ENCODE assay signal across 13 mouse cellular contexts in the genomic region with DNA sequence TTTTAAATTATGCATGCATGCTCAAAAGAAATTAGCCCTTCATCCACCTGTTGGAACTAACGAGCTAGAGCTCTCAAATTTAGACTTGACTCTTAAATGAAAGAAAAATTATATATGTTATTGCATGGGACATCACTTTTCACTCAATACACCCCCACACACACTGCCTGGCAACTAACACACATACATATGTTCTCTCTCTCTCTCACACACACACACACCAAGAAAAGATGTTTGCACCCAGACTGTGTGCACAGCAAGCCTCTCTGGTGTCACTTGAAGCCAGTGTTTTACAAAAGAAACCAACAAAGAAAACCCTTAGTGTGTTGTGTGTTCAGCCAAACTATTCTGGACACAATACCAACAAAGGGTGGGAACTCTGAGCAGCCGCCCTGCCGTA.
DNase-seq lines count a peak whose midpoint lies in the region; ATAC-seq lines count a peak whose summit lies in the region.
"Had no signal": no experiment of that assay in that cellular context is flagged by ENCODE, and none has a peak within 500 bp of the region (broad histone marks: within the 10 kb centered on the region; RNA-seq: fewer than 3 reads in every experiment).

No protein-coding gene starts in this region.

- 80% methylated on average over 3 of the region's 3 CpGs for whole genome bisulfite sequencing in limb, embryonic 13.5 days
- 85% methylated on average over 3 of the region's 3 CpGs for WGBS in limb, embryonic 10.5 days
- WGBS in embryonic facial prominence, embryonic 15.5 days = 66% methylated on average over 3 of the region's 3 CpGs
- 51% methylated on average over 3 of the region's 3 CpGs for WGBS in hindbrain, embryonic 13.5 days

- H3K4me3 ChIP-seq in limb, embryonic 13.5 days = no peak overlapping the region
- no peak overlapping the region for H3K4me3 ChIP-seq in limb, embryonic 10.5 days
- H3K4me3 ChIP-seq in embryonic facial prominence, embryonic 15.5 days (replicated peaks) = no peak overlapping the region
- no peak overlapping the region for H3K4me3 ChIP-seq in hindbrain, embryonic 13.5 days
- H3K4me3 ChIP-seq: embryonic facial prominence, embryonic 12.5 days; intestine, embryonic 15.5 days; megakaryocyte, embryonic 14.5 days had no signal

- 0 out of 2 replicates have a peak overlapping the region, but pooled peaks have one; percentile 28 for H3K27ac ChIP-seq in limb, embryonic 13.5 days
- H3K27ac ChIP-seq in limb, embryonic 10.5 days = no peak overlapping the region; the same call in 1 of the 2 replicates
- H3K27ac ChIP-seq in embryonic facial prominence, embryonic 15.5 days (replicated peaks) = 0 out of 2 replicates have a peak overlapping the region, but pooled peaks have one; percentile 18
- no peak overlapping the region for H3K27ac ChIP-seq in hindbrain, embryonic 13.5 days
- H3K27ac ChIP-seq: embryonic facial prominence, embryonic 12.5 days; intestine, embryonic 15.5 days had no signal

- no peak overlapping the region for H3K9ac ChIP-seq in limb, embryonic 13.5 days
- H3K9ac ChIP-seq in embryonic facial prominence, embryonic 15.5 days = no peak overlapping the region
- no peak overlapping the region for H3K9ac ChIP-seq in hindbrain, embryonic 13.5 days
- H3K9ac ChIP-seq: embryonic facial prominence, embryonic 12.5 days; intestine, embryonic 15.5 days had no signal

- H3K4me1 ChIP-seq in limb, embryonic 13.5 days = peaks cover 32% of the 10 kb centered on the region
- H3K4me1 ChIP-seq in limb, embryonic 10.5 days = peaks cover 37% of the 10 kb centered on the region
- peaks cover 23% of the 10 kb centered on the region for H3K4me1 ChIP-seq in embryonic facial prominence, embryonic 15.5 days
- no peaks in the 10 kb centered on the region for H3K4me1 ChIP-seq in hindbrain, embryonic 13.5 days (replicated peaks)
- H3K4me1 ChIP-seq: megakaryocyte, embryonic 14.5 days had no signal

- H3K4me2 ChIP-seq in limb, embryonic 13.5 days (replicated peaks) = no peak overlapping the region; the same call in 1 of the 2 replicates
- H3K4me2 ChIP-seq in embryonic facial prominence, embryonic 15.5 days (replicated peaks) = no peak overlapping the region
- H3K4me2 ChIP-seq in hindbrain, embryonic 13.5 days = no peak overlapping the region
- H3K4me2 ChIP-seq: embryonic facial prominence, embryonic 12.5 days; intestine, embryonic 15.5 days; liver, embryonic 11.5 days had no signal

- H3K9me3 ChIP-seq in limb, embryonic 13.5 days = 0 out of 2 replicates have a peak, but pooled peaks cover 4% of the 10 kb centered on the region
- no peaks in the 10 kb centered on the region for H3K9me3 ChIP-seq in limb, embryonic 10.5 days (replicated peaks)
- no peaks in the 10 kb centered on the region for H3K9me3 ChIP-seq in embryonic facial prominence, embryonic 15.5 days (replicated peaks)
- no peaks in the 10 kb centered on the region for H3K9me3 ChIP-seq in hindbrain, embryonic 13.5 days
- H3K9me3 ChIP-seq: embryonic facial prominence, embryonic 12.5 days; intestine, embryonic 15.5 days had no signal

- no peaks in the 10 kb centered on the region for H3K36me3 ChIP-seq in limb, embryonic 13.5 days
- H3K36me3 ChIP-seq in limb, embryonic 10.5 days = no peaks in the 10 kb centered on the region
- H3K36me3 ChIP-seq in embryonic facial prominence, embryonic 15.5 days = no peaks in the 10 kb centered on the region
- H3K36me3 ChIP-seq in hindbrain, embryonic 13.5 days = no peaks in the 10 kb centered on the region
- H3K36me3 ChIP-seq: embryonic facial prominence, embryonic 12.5 days; intestine, embryonic 15.5 days had no signal

- DNase-seq in limb, embryonic 10.5 days (ENCODE audit: low spot score) = no peak
- DNase-seq in naive thymus-derived CD4-positive, alpha-beta T cell, adult 2 months (ENCODE audit: low read depth) = peak; percentile 6
- DNase-seq in right cerebral cortex, adult 2 months (ENCODE audit: low spot score in 2 of 2) = no peak
- DNase-seq in lung, postnatal 14 days = no peak

- no peaks in the 10 kb centered on the region for H3K27me3 ChIP-seq in limb, embryonic 13.5 days
- H3K27me3 ChIP-seq in limb, embryonic 10.5 days (ENCODE audit: low read depth, poor library complexity, severe bottlenecking) = no peaks in the 10 kb centered on the region
- no peaks in the 10 kb centered on the region for H3K27me3 ChIP-seq in embryonic facial prominence, embryonic 15.5 days
- H3K27me3 ChIP-seq in hindbrain, embryonic 13.5 days = no peaks in the 10 kb centered on the region
- H3K27me3 ChIP-seq: embryonic facial prominence, embryonic 12.5 days; Patski had no signal

- ATAC-seq in limb, embryonic 13.5 days (ENCODE audit: low FRiP score, low read depth) = 0 out of 2 replicates have a peak, but pooled peaks have one; percentile 18
- ATAC-seq in embryonic facial prominence, embryonic 15.5 days (ENCODE audit: insufficient number of reproducible peaks, low FRiP score, low TSS enrichment, low read depth) = no peak
- ATAC-seq in hindbrain, embryonic 13.5 days (ENCODE audit: low FRiP score) = peak; percentile 52; the same call in 1 of the 2 replicates
- no peak for ATAC-seq in megakaryocyte progenitor cell, adult 5-6 weeks (replicated peaks; ENCODE audit: poor library complexity)

Comparison
In these comparisons a context has a peak if more than half of its experiments do, and no peak if none do; other contexts are left out.
1. H3K27ac ChIP-seq: peak in limb, embryonic 13.5 days (single experiment) and embryonic facial prominence, embryonic 15.5 days (single experiment); none in limb, embryonic 10.5 days (single experiment) and hindbrain, embryonic 13.5 days (single experiment).
2. ATAC-seq: peak in limb, embryonic 13.5 days (single experiment) and hindbrain, embryonic 13.5 days (single experiment); none in embryonic facial prominence, embryonic 15.5 days (single experiment) and megakaryocyte progenitor cell, adult 5-6 weeks (single experiment).